Mouse (Mus musculus): Measurements from ENCODE around the gene Akr1e1.
"Not testable (repeated sequence)": the region's sequence is repeated elsewhere in the genome, so short reads cannot be mapped to it uniquely, and the experiment has no call there.

Gene Akr1e1

DNA sequence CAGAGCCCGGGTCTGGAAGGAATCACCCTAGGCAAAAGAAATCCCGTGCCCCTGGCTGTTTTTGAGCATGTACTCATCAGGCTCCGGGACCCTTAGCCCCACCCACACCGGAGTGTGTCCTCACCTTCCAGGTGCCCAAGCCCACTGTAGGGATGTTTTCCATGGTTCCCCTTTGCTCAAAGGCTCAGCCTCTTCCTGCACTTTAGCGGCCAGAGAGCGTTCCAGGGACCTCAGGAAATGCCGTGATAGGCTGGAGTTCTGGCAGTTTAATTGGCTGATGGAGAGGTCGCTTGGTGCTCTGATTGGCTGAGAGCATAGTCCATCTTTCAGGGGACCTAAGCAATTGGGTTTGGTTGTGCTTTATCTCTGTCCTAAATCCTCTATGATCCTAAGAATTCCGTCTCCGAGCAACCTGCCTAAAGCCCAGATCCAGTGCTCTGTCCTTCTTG lies at the start of gene Akr1e1:
TSS of gene Akr1e1 (minus strand) at position 214 of the 449 bp plus-strand sequence.
- DNase-seq (ENCODE audit: low spot score in 2 of 2) = peak; percentile 89 to 95

- DNase-seq (ENCODE audit: low spot score in 2 of 2) = no peak
Observed at GRCm38 (mm10) chr13:4658346-4658745, 49.4 kb upstream of the Akr1e1 start.

GRCm38 (mm10) chr13:4656277-4657146 lies 47.5 kb upstream of the Akr1e1 start:
- no peak for DNase-seq (ENCODE audit: low spot score in 2 of 2)

DNA sequence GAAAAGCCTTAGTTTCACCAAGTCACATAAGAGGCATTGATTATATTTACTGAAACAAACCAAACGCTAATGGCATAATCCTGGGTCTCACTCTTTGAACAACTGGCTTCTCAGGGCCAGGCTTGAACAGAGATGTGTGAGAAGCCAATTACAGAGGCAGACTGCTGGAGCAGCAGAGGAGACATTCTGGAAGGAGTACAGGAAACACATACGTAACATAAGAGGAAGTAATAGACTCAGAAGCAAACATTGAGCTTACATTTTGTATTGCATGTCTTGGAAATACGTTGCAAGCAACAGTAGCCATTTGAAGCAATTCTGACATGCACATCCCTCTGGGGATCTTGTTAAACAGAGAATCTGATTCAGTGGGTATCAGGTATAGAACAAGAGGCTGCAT lies 41.2 kb upstream of the Akr1e1 start:
- no peak for DNase-seq (ENCODE audit: low spot score in 2 of 2)

- DNase-seq (ENCODE audit: low spot score in 2 of 2) = no peak
Observed at GRCm38 (mm10) chr13:4645248-4645647, 36.3 kb upstream of the Akr1e1 start.

DNA sequence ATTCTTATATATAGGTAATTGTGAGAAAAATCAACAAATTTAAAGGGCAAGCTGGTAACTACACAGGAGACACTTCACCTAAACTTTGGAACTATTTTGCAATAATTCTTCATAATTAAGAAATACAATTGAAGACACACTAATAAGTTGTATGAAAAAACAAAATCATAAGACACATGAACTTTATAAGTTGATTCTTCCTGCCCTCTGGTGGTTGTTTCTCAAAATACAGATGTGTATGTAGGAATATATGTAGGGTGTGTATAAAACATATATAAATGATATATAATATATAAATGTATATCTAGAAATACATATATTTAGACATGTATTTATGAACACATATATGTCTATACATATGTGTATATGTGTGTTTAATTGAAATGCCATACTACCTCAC lies 1.9 kb upstream of the Akr1e1 start:
- peak in 1 of 2 experiments; percentile 17 for DNase-seq (ENCODE audit: low spot score in 2 of 2)

GRCm38 (mm10) chr13:4608530-4608929 lies 444 bp downstream of the Akr1e1 start:
- DNase-seq (ENCODE audit: low spot score in 2 of 2) = no peak

GRCm38 (mm10) chr13:4606821-4607220 lies 2.2 kb downstream of the Akr1e1 start:
- no peak for DNase-seq (ENCODE audit: low spot score in 2 of 2)

- not testable (repeated sequence) for DNase-seq (ENCODE audit: low spot score in 2 of 2)
Observed at GRCm38 (mm10) chr13:4603431-4603830, 5.5 kb downstream of the Akr1e1 start.

- DNase-seq (ENCODE audit: low spot score in 2 of 2) = no peak
Observed at GRCm38 (mm10) chr13:4576921-4577320, 32.1 kb downstream of the Akr1e1 start.

GRCm38 (mm10) chr13:4573871-4574270 lies 35.1 kb downstream of the Akr1e1 start, which contains the start of gene Akr1c21:
Akr1c21 (plus strand) TSS chr13:4574075.
- DNase-seq (ENCODE audit: low spot score in 2 of 2) = no peak

DNA sequence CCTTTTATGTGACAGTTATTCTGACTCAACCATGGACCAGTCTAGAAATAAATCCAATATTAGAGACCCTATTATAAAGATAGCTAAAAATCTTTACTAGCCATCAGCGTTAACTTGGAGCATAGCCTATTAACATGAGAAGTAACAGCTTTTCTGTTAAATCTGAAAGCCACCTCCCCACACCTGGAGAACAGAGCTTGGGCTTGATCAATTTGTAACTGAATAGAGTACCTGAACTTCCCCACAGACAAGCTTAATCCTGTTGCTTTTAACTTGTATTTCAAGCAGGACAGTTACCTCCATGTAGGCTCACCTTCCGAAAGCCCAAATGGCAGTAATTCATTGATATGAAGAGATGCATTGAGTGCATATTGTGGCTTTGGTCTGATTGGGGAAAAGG lies 43.0 kb downstream of the Akr1e1 start:
- DNase-seq (ENCODE audit: low spot score in 2 of 2) = no peak

DNA sequence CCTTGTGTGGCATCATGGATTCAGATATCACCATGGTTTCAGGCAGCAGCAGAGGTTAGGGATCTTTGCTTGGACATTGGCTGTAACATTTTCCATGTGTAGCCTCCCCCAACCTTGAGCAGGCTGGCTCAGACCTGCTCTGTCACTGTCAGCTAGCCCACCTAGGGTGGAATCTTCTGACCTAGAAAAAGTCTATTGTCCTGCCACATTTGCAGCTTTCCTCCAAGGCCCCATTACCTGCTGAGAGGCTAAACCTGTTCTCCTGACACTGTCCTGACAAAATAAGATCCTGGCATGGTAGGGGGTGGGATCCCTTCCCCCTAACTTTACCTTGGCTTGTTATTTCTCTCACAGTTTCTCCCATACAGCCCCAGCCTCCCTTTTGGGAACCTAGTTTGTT lies 48.5 kb downstream of the Akr1e1 start:
- no peak for DNase-seq (ENCODE audit: low spot score in 2 of 2)

DNA sequence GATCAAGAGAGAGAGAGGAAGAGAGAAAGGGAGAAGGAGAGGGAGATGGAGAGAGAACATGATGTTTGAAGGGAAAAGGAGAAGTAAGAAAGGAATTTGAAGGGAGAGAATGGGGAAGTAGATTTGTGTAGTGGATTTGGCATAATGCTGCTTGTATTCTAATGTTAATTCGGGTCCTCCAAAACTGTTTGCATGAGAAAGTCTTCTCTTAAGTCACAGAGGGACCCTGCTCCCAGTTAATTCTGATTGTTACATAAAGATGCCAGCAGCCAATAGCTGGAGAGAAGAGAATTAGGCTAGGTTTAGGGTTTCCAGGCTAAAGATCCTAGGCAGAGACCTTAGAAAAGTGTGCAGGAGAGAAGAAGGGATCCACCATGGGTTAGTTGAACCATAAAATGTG lies 49.8 kb downstream of the Akr1e1 start:
- no peak for DNase-seq (ENCODE audit: low spot score in 2 of 2)
